Mouse (Mus musculus): ENCODE results near the gene Nfrkb.

GRCm38 (mm10) chr9:31437861-31438260 lies 51.9 kb downstream of the Nfrkb start:
- TF ChIP-seq POLR2A (IDR thresholded peaks at IDR 0.05; ENCODE audit: low read depth, low read length) (no peak), POLR2AphosphoS2 (IDR thresholded peaks at IDR 0.05; ENCODE audit: low read depth, low read length) (no peak), CTCF (conservative IDR thresholded peaks at IDR 0.05 in 1 of 2, IDR thresholded peaks at IDR 0.05 in 1 of 2; ENCODE audit: low read depth in 2 of 2, low read length in 2 of 2) (no peak), GABPA (IDR thresholded peaks at IDR 0.05; ENCODE audit: insufficient replicate concordance, low read depth, low read length) (no peak), HCFC1 (IDR thresholded peaks at IDR 0.05; ENCODE audit: low read depth, low read length) (no peak), CHD2 (IDR thresholded peaks at IDR 0.05; ENCODE audit: low read length) (no peak)

All from CH12.LX (cell line).